Mouse (Mus musculus) kidney, embryonic 14.5 days (tissue): Measurements from ENCODE around the gene Olfr199. TPM values are rescaled to one million over a fixed set of nuclear protein-coding genes. Genes with fewer than 3 reads are reported as not detected.
"Not testable (repeated sequence)": the region's sequence is repeated elsewhere in the genome, so short reads cannot be mapped to it uniquely, and the experiment has no call there.

Experiments used
- ATAC-seq: fragments of 200-750 bp; cut with Nextera tagmentation; 2 replicates; pipeline ENCODE4 v1.8.0; 2017; ENCODE audit warnings: moderate number of reproducible peaks, mild to moderate bottlenecking, moderate TSS enrichment, moderate library complexity; ENCODE audit not compliant: low FRiP score, low TSS enrichment
- H3K27ac ChIP-seq: fragments of 300-500 bp; sonication (generic); 2 replicates; pipeline ENCODE4 v1.5.1; 2014; ENCODE audit warnings: low read depth, mild to moderate bottlenecking, low read length, moderate library complexity, mixed read lengths
- H3K27me3 ChIP-seq: fragments of 300-500 bp; sonication (generic); 2 replicates; pipeline ENCODE4 v1.6.1; 2014; ENCODE audit warnings: mild to moderate bottlenecking, low read length; ENCODE audit not compliant: control insufficient read depth, insufficient read depth
- H3K36me3 ChIP-seq: fragments of 300-500 bp; sonication (generic); 2 replicates; pipeline ENCODE4 v1.6.1; 2014; ENCODE audit warnings: low read length, mixed read lengths; ENCODE audit not compliant: control insufficient read depth, insufficient read depth
- H3K4me1 ChIP-seq: fragments of 300-500 bp; sonication (generic); 2 replicates; pipeline ENCODE4 v1.6.1; 2014; ENCODE audit warnings: low read length, mixed read lengths; ENCODE audit not compliant: control insufficient read depth, insufficient read depth
- H3K4me2 ChIP-seq: fragments of 300-500 bp; sonication (generic); replicated peaks from 2 replicates; pipeline ENCODE4 v1.6.1; 2014; ENCODE audit warnings: low read depth, mild to moderate bottlenecking, low read length
- H3K4me3 ChIP-seq: fragments of 300-500 bp; sonication (generic); 2 replicates; pipeline ENCODE4 v1.5.1; 2014; ENCODE audit warnings: mild to moderate bottlenecking, low read length
- H3K9ac ChIP-seq: fragments of 300-500 bp; sonication (generic); 2 replicates; pipeline ENCODE4 v1.6.1; 2014; ENCODE audit warnings: low read depth, mild to moderate bottlenecking, low read length, moderate library complexity
- H3K9me3 ChIP-seq: fragments of 300-500 bp; sonication (generic); 2 replicates; pipeline ENCODE4 v1.6.1; 2016; ENCODE audit warnings: low read length; ENCODE audit not compliant: control insufficient read depth
- WGBS: fragments of 180-500 bp; shearing (Covaris S2); extraction: QIAGEN DNeasy Blood & Tissue Kit; methylation state at CpG from one replicate; pipeline ENCODE4 v1.1.7; 2014; 5-methylcytosine and 5-hydroxymethylcytosine counted together
- polyA plus RNA-seq: library from polyadenylated mRNA; unstranded; fragments of >200 nt; fragmentation: Nextera tagmentation; extraction: Ambion mirVana; gene quantifications from 2 replicates; pipeline ENCODE4 v1.2.1, GENCODE M21; 2014

Gene Olfr199
- not detected in 2 replicates for polyA plus RNA-seq

GRCm38 (mm10) chr16:59219667-59220066, at the start of gene Olfr199:
Olfr199 (minus strand) TSS chr16:59219767.
- ATAC-seq, H3K9ac ChIP-seq, H3K36me3 ChIP-seq, H3K4me2 ChIP-seq, H3K27me3 ChIP-seq, H3K4me1 ChIP-seq, H3K9me3 ChIP-seq, H3K4me3 ChIP-seq, H3K27ac ChIP-seq: not testable (repeated sequence)
- 85% methylated on average over 1 of the region's 1 CpGs for WGBS

DNA sequence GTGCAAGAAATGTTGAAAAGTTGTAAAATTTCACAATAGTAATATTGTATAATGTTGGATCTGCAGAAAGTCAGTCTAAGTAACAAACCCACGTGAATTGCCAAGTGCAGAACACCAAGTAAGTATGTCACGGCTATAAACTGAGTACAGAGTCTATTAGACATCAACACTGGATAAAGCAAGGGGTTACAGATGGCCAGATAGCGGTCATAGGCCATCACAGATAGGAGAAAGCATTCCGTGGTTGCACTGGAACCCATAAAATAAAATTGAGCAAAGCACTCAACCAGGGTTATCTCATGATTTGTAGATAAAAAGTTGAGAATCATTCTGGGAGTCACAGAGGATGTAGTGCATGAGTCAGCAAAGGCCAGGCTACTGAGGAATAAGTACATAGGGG, 49.5 kb upstream of the Olfr199 start:
- not testable (repeated sequence) for ATAC-seq, H3K4me2 ChIP-seq, H3K9ac ChIP-seq, H3K4me1 ChIP-seq, H3K9me3 ChIP-seq, H3K4me3 ChIP-seq, H3K27ac ChIP-seq, H3K27me3 ChIP-seq, H3K36me3 ChIP-seq
- 73% methylated on average over 4 of the region's 4 CpGs for WGBS

- H3K9ac ChIP-seq, result no peak overlapping the region
- no peak overlapping the region for H3K4me3 ChIP-seq
- no peaks in the 10 kb centered on the region for H3K36me3 ChIP-seq
- no peaks in the 10 kb centered on the region for H3K9me3 ChIP-seq
- H3K27ac ChIP-seq, result no peak overlapping the region
- H3K4me2 ChIP-seq, result no peak overlapping the region
- no peak for ATAC-seq
- 87% methylated on average over 17 of the region's 17 CpGs for WGBS
- no peaks in the 10 kb centered on the region for H3K4me1 ChIP-seq
- H3K27me3 ChIP-seq, result no peaks in the 10 kb centered on the region
Measured at GRCm38 (mm10) chr16:59249684-59250083, 30.1 kb upstream of the Olfr199 start.

GRCm38 (mm10) chr16:59217861-59218260, 1.7 kb downstream of the Olfr199 start:
- WGBS, result 80% methylated on average over 3 of the region's 3 CpGs

DNA sequence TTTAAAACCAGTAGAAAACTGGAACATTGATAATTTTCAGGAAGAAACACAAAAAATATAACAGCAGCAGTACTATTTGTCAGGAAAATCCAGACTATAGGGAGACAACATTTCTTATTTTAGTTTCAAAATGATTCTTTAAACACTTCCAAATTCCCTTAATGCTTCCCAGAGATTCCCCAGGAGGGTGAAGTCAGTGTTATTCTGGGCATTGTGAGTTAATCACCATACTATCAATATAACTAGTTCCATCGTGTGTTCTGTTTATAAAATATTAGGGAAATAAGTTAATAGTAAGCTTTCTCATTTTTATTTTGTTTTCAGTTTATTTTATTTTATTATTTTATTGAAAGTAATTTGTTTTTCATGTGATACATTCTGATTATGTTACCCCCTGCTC, 16.1 kb downstream of the Olfr199 start, which contains the start of gene Olfr198:
TSS of gene Olfr198 (minus strand) at position 101 of the 400 bp plus-strand sequence.
- WGBS, result 67% methylated on average over 1 of the region's 1 CpGs
- H3K4me2 ChIP-seq, H3K36me3 ChIP-seq, ATAC-seq, H3K27ac ChIP-seq, H3K27me3 ChIP-seq, H3K4me3 ChIP-seq, H3K4me1 ChIP-seq, H3K9ac ChIP-seq, H3K9me3 ChIP-seq: not testable (repeated sequence)

More at GRCm38 (mm10) chr16:59217861-59218260, 1.7 kb downstream of the Olfr199 start:
- H3K4me2 ChIP-seq, H3K9me3 ChIP-seq, H3K4me1 ChIP-seq, H3K36me3 ChIP-seq, ATAC-seq, H3K9ac ChIP-seq, H3K27ac ChIP-seq, H3K4me3 ChIP-seq, H3K27me3 ChIP-seq: not testable (repeated sequence)

- Histone ChIP-seq H3K9me3 (no peaks in the 10 kb centered on the region), H3K36me3 (no peaks in the 10 kb centered on the region), H3K9ac (no peak within 1 kb of the TSS), H3K4me3 (no peak within 1 kb of the TSS), H3K27ac (no peak within 1 kb of the TSS), H3K27me3 (no peaks in the 10 kb centered on the region), H3K4me2 (no peak within 1 kb of the TSS), H3K4me1 (no peaks in the 10 kb centered on the region)
- WGBS, result 83% methylated on average over 3 of the region's 3 CpGs
- no peak for ATAC-seq
Measured at GRCm38 (mm10) chr16:59170354-59170753, 49.2 kb downstream of the Olfr199 start, which contains the start of gene Olfr196. Olfr196 (minus strand) TSS chr16:59170454.

Other genes starting within 250 kb of the Olfr199 start
- not detected in 2 replicates for gene Olfr183, start 224.4 kb downstream of the Olfr199 start, polyA plus RNA-seq
- not detected in 2 replicates for gene Olfr186, start 189.5 kb downstream of the Olfr199 start, polyA plus RNA-seq
- gene Olfr187, start 180.0 kb downstream of the Olfr199 start, polyA plus RNA-seq, result not detected in 2 replicates
- not detected in 2 replicates for gene Olfr190, start 141.8 kb downstream of the Olfr199 start, polyA plus RNA-seq
- not detected in 2 replicates for gene Olfr191, start 129.9 kb downstream of the Olfr199 start, polyA plus RNA-seq
- not detected in 2 replicates for gene Olfr193, start 107.9 kb downstream of the Olfr199 start, polyA plus RNA-seq
- gene Olfr194, start 98.7 kb downstream of the Olfr199 start, polyA plus RNA-seq, result not detected in 2 replicates
- not detected in 2 replicates for gene Olfr195, start 72.7 kb downstream of the Olfr199 start, polyA plus RNA-seq
- not detected in 2 replicates for gene Olfr196, start 49.3 kb downstream of the Olfr199 start, polyA plus RNA-seq
- gene Olfr198, start 16.2 kb downstream of the Olfr199 start, polyA plus RNA-seq, result not detected in 2 replicates
- not detected in 2 replicates for gene Olfr201, start 52.9 kb upstream of the Olfr199 start, polyA plus RNA-seq
- gene Olfr202, start 67.0 kb upstream of the Olfr199 start, polyA plus RNA-seq, result not detected in 2 replicates
- not detected in 2 replicates for gene Olfr203, start 79.1 kb upstream of the Olfr199 start, polyA plus RNA-seq
- not detected in 2 replicates for gene Olfr204, start 98.5 kb upstream of the Olfr199 start, polyA plus RNA-seq
- gene Olfr205, start 111.4 kb upstream of the Olfr199 start, polyA plus RNA-seq, result not detected in 2 replicates
- gene Olfr206, start 129.5 kb upstream of the Olfr199 start, polyA plus RNA-seq, result not detected in 2 replicates
- not detected in 2 replicates for gene Olfr209, start 144.2 kb upstream of the Olfr199 start, polyA plus RNA-seq
- not detected in 2 replicates for gene Gabrr3, start 187.6 kb upstream of the Olfr199 start, polyA plus RNA-seq